Mouse (Mus musculus) cerebellum, postnatal 4 days (tissue): ENCODE data around the gene Olfr338.
"Not testable (repeated sequence)": the region's sequence is repeated elsewhere in the genome, so short reads cannot be mapped to it uniquely, and the experiment has no call there.

Experiments used
- DNase-seq, 2 experiments: peaks; one replicate each; pipeline ENCODE4 v3.0.0; 2022; ENCODE audit warnings: low spot score in 2 of 2, mixed read lengths in 1 of 2

Gene Olfr338

DNA sequence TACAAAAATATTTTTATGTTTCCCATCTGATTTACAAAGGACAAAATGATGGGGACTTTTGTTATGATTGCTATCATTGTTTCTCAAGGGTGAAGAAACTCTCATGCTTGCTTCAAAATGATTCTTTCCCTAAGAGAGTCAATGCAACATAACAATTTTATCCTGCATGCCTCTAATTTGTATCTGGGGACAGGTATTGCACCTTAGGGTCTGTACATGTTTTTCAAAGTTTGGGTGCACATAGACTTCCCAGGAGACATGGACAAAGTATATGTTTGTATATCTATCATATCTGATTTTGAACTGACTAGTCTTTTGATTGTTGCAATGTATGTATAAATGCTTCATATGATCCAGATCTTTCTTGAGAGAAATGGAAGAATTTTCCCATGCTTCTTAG is at the start of gene Olfr338:
Gene Olfr338, plus strand, starts transcription at position 301 of the 400 bp plus-strand sequence.
- DNase-seq = no peak

DNA sequence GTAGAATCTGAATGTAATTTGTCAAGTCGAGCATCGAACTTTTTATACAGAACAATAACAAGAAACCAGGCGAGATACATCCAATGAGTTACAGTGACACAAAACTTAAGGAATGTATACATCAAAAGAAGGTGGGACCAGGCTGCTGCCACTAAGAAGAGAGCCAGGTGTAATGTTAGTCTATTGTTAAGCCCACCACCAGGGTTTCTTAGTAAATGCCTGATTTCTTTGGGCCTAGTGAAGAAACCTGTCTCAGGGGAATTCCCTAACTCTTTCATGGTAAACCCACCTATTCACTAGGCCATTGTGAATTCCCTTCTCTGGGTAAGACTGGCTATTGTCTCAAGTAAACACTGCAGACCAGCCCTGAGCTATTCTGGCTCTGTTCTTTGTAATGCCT is 41.9 kb downstream of the Olfr338 start:
- DNase-seq = not testable (repeated sequence)

DNA sequence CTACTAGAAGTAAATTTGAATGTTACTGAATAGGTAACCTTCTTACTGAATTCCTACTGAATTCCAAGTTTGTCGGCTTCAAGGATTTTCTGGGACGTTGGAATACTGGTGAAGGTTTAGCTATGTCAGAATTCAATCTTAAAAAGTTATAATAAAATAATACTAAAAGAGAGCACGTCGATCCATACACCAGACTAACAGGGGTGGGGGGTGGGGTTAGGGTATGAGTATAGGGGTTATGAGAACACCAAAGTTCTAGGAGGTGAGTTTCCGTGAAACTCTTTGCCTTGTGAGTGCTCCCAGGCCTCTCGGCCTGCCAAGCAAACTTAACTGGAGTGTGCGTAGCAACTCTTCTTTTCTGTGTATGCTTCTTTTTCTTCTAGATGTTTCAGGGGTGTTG is 42.3 kb downstream of the Olfr338 start:
- DNase-seq = not testable (repeated sequence)

DNA sequence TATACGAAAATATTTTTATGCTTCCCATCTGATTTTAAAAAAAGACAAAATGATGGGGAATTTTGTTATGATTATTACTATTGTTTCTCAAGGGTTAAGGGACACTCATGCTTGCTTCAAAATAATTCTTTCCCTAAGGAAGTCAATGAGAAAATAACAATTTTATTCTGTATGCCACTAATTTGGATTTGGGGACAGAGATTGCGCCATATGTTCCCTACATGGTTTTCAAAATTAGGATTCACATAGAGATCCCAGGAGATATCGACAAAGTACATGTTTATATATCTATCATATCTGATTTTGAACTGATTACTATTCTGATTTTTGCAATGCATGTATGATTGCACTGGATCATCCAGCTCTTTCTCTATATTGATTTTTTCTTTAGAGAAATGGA is 45.3 kb downstream of the Olfr338 start, which contains the start of gene Olfr339:
Gene Olfr339, plus strand, starts transcription at position 301 of the 400 bp plus-strand sequence.
- no peak for DNase-seq
